Mouse (Mus musculus) lung, adult 2 months (tissue): ENCODE data around the gene Gm36176. TPM values are rescaled to one million over a fixed set of nuclear protein-coding genes. Genes with fewer than 3 reads are reported as not detected.
"Not testable (repeated sequence)": the region's sequence is repeated elsewhere in the genome, so short reads cannot be mapped to it uniquely, and the experiment has no call there.

ENCODE experiments used
- DNase-seq: peaks from one replicate; pipeline ENCODE4 v3.0.0; 2022
- H3K4me1 ChIP-seq: fragments of 200-500 bp; 2 replicates; pipeline ENCODE4 v1.6.1; 2011; ENCODE audit warnings: low read length; ENCODE audit not compliant: control insufficient read depth, insufficient read depth
- H3K4me3 ChIP-seq: fragments of 200-500 bp; replicated peaks from 2 replicates; pipeline ENCODE3; 2011; ENCODE audit warnings: low read depth, mild to moderate bottlenecking, control low read depth, low read length; ENCODE audit errors: extremely low read depth
- CTCF ChIP-seq: fragments of 200-500 bp; IDR thresholded peaks from 2 replicates; pipeline ENCODE4 v1.5.1; 2011; ENCODE audit warnings: mild to moderate bottlenecking, low read length, control low read depth; ENCODE audit not compliant: insufficient read depth
- POLR2A ChIP-seq: fragments of 200-500 bp; IDR thresholded peaks from 2 replicates; pipeline ENCODE4 v1.6.1; 2011; ENCODE audit warnings: low read depth, mild to moderate bottlenecking, control low read depth, low read length, borderline replicate concordance; ENCODE audit errors: extremely low read depth
- WGBS: fragments of 180-500 bp; shearing (Covaris S2); methylation state at CpG from one replicate; pipeline ENCODE4 v1.1.7; 2018; 5-methylcytosine and 5-hydroxymethylcytosine counted together
- polyA plus RNA-seq: library from polyadenylated mRNA; depleted of rRNA; stranded (reverse); fragments of >200 nt; gene quantifications from 2 replicates; pipeline ENCODE4 v1.2.3, GENCODE M21; 2012; rRNA removed

The Gm36176 gene
- polyA plus RNA-seq: not detected in 2 replicates

DNA sequence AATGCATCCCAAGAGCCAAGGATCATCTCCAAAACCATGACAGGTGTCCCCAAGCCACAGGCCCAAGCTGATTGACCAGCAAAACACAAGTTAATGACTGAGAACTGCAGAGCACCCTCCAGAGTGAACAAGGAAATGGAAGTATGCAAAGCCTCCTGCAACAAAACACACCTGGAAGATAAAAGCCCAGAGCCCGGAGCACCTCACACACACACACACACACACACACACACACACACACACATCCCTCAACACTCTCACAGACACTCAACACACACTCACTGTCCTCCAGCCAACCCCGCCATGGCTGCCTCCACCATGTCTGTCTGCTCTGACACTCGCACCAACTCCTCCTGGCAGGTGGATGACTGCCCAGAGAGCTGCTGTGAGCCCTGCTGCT lies at the start of gene Gm36176:
Gm36176 (plus strand) TSS at position 301 of the 400 bp plus-strand sequence.
- WGBS: 74% methylated on average over 3 of the region's 3 CpGs
- H3K4me1 ChIP-seq: no peaks in the 10 kb centered on the region

DNA sequence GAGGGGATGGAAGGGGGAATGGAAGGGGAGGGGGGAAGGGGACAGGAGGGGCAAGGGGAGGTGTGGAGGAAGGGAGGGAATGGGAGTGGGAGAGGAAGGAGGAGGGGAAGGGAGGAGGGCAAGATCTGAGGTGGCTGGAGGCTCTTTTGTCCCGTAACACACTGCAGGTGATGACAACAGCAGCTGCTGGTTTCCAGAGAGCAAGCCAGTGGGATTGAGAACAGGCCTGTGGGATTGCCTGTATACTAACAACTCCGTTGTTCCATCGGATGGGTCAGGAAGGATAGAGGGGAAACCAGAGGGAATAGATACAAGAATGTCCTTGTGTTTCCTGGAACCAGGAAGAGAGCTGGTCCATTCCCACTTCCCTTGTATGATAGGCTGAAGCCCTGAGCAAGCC lies 48.9 kb upstream of the Gm36176 start:
- no peak for TF ChIP-seq POLR2A
- Histone ChIP-seq H3K4me3 (no peak overlapping the region), H3K4me1 (no peaks in the 10 kb centered on the region)
- WGBS: 27% methylated on average over 3 of the region's 3 CpGs
- DNase-seq: no peak

More for the DNA sequence above, at the start of gene Gm36176:
- DNase-seq: no peak
- no peak within 1 kb of the TSS for H3K4me3 ChIP-seq
- TF ChIP-seq CTCF (no peak), POLR2A (no peak)

DNA sequence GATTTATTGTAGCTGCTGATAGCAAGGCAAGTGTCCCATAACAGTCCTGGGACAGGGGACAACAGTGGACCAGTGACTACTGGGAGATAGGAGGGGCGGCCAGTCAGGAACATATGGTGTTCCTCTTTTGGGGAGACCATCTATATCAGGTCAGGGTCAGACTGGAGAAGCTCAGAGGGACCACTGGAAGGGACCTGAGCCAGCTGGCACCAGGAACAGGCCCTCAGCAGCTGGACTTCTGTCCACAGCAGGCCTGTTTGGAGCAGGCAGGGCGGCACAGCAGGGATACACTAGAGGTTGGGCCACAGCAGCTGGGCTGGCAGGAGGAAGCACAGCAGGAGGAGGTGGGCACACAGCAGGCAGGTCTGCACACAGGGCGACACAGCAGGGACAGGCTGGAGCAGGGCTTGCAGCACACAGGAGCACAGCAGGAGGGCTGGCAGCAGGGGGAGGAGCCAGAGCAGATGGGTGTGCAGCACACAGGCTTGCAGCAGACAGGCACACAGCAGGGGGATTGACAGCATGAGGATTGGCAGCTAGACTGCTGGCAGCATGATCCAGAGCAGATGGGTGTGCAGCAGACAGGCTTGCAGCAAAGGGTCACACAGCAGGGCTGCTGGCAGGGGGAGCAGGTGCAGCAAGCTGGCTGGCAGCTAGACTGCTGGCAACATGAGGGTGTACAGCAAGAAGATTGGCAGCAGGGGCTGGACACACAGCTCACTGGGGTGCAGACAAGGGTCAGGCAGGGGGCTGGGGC lies 48.3 kb upstream of the Gm36176 start:
- H3K4me3 ChIP-seq, H3K4me1 ChIP-seq, DNase-seq: not testable (repeated sequence)
- 51% methylated on average over 3 of the region's 3 CpGs for WGBS

DNA sequence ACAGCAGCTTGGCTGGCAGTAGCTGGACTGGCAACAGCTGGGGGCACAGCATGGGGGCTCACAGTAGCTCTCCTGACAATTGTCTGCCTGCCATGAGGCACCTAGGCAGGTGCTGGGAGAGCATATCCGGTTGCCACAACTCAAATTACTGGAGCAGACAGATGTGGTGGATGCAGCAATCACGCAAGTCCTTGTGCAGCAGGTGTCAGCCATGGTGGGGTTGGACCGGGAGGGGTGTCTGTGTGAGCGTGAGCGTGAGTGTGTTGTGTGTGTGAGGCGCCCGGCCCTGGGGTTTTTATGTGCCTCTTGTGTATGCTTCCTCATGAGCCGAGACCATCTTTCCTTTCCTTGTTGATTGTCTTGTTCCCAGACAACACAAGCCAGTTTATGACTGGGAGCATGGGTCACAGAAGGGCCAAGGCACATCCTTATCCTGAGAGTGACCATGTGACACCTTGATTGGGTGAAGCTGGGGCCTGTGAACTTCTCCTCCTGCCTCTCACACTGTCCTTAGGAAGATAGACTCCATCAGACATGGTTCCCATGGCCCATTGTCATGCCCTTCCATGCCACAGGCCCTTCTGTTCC lies 47.6 kb upstream of the Gm36176 start, which contains the start of gene Gm19668:
Gm19668 (minus strand) TSS at position 213 of the 588 bp plus-strand sequence.
- Histone ChIP-seq H3K4me3 (no peak within 1 kb of the TSS), H3K4me1 (no peaks in the 10 kb centered on the region)
- WGBS: 64% methylated on average over 8 of the region's 8 CpGs
- TF ChIP-seq CTCF: no peak
- TF ChIP-seq POLR2A: no peak
- no peak for DNase-seq

DNA sequence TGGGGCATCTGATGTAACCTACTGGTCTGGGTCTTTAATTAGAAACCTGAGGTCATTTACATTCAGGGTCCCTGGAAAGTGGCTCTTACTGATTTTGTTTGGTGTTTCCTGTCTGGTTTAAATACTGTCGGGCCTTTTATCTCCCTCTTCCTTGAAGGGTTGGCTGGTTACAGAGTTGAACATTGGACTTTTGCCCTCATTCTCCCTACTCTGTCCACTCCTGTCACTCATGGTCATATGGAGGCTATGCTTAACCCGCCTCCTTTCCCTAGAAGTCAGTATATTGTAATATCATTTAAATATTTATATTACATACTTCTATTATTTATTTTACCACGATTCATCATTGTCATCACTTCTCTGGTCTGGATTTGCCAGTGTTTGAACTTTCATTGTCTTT lies 42.5 kb upstream of the Gm36176 start:
- TF ChIP-seq POLR2A: no peak
- no peak for TF ChIP-seq CTCF
- DNase-seq: no peak
- 30% methylated on average over 3 of the region's 3 CpGs for WGBS
- no peak overlapping the region for H3K4me3 ChIP-seq
- H3K4me1 ChIP-seq: no peaks in the 10 kb centered on the region

DNA sequence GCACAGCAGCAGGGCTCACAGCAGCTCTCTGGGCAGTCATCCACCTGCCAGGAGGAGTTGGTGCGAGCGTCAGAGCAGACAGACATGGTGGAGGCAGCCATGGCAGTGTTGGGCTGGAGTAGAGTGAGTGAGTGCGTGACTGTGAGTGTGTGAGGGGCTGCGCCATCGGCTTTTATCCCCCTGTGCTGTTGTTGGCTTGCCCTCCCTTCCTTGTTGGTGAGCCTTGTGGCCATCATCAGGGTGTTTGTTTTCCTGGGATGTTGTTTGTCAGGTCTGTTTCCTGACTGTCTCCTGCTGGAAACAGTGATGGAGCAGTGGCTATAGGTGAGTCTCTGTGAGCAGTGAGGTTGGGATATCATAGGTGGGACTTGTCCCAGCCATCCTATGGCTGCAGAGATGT lies 34.9 kb upstream of the Gm36176 start, which contains the start of gene Gm9507:
Gm9507 (minus strand) TSS at position 101 of the 400 bp plus-strand sequence.
- no peak within 1 kb of the TSS for H3K4me3 ChIP-seq
- H3K4me1 ChIP-seq: no peaks in the 10 kb centered on the region
- 49% methylated on average over 5 of the region's 5 CpGs for WGBS
- DNase-seq: no peak
- TF ChIP-seq CTCF: no peak
- no peak for TF ChIP-seq POLR2A

DNA sequence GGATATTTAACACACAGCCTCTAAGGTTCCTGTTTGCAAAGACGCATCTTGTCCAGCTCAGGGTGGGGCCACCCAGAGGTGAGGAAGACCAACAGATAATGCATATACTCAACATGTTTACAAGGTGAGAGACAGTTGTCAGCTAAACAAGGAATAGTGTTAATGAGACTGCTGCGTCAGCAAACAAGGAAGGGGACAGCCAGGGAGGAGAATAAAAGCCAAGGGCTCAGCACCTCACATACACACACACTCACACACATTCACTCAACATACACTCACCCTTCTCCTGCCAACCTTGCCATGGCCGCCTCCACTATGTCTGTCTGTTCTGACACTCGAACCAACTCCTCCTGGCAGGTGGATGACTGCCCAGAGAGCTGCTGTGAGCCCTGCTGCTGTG lies 32.2 kb upstream of the Gm36176 start, which contains the start of gene Gm2696:
Gm2696 (plus strand) TSS at position 301 of the 400 bp plus-strand sequence.
- WGBS: 31% methylated on average over 4 of the region's 4 CpGs
- no peak within 1 kb of the TSS for H3K4me3 ChIP-seq
- TF ChIP-seq POLR2A (no peak), CTCF (no peak)
- H3K4me1 ChIP-seq: no peaks in the 10 kb centered on the region
- DNase-seq: no peak

DNA sequence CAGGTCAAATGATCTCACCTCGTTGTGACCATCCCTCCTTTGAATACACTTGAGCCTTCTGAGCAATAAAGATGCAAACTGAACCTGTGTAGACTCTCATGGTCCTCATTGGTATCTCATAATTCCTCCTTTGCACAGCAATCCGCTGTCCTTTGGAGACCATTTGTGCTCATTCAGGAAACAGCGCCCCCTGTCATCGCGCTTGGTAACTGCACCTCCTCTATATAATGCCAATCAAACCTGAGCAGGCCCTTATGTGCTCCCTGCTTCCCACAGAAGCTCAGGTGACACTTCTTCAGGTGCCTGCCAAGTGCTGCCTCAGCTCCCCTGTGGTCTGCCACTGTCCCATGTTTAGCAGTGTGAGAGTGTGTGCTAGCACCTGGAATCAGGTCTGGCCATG lies 31.1 kb upstream of the Gm36176 start:
- DNase-seq: peak; percentile 17
- Histone ChIP-seq H3K4me3 (no peak overlapping the region), H3K4me1 (no peaks in the 10 kb centered on the region)
- 17% methylated on average over 5 of the region's 5 CpGs for WGBS
- TF ChIP-seq POLR2A (no peak), CTCF (peak; percentile 47)

DNA sequence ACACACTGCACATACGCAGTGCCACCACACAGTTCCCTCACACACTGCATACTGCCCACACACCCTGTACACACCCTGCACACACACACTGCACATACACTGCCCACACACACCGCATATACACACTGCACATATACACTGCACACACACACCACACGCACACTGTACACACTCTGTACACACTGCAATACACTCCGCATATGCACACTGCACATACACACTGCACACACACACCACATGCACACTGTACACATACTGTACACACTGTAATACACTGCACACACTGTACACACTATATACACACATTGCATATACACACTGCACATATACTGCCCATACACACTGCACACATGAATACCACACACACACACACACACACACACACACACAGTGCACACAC lies 28.1 kb upstream of the Gm36176 start:
- 98% methylated on average over 4 of the region's 4 CpGs for WGBS
- no peak for DNase-seq
- Histone ChIP-seq H3K4me1 (no peaks in the 10 kb centered on the region), H3K4me3 (no peak overlapping the region)
- TF ChIP-seq CTCF (no peak), POLR2A (no peak)

DNA sequence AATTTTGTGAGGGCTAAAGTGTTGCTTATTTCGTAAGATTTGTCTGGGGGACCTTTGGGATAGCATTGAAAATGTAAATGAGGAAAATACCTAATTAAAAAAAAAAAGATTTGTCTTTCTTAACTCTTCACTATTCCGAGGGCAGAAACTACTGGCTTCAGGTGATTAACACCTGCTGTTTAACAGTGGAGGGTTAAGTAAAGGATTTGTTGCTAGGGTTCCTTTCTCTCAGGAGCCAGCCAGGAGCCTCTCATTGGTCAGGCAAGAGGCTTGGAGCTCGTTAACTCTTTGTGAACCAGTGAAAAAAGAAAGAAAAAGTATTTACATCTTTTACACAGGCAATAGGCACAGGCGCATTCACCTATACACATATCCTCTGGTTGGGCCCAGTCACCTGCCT lies 27.4 kb upstream of the Gm36176 start:
- no peak for DNase-seq
- no peak for TF ChIP-seq POLR2A
- TF ChIP-seq CTCF: no peak
- H3K4me3 ChIP-seq: no peak overlapping the region
- H3K4me1 ChIP-seq: no peaks in the 10 kb centered on the region
- 47% methylated on average over 4 of the region's 4 CpGs for WGBS
